ENCODE assay signal across 24 mouse cellular contexts in genomic region chr7:13032541-13032940, GRCm38 (mm10). TPM values are rescaled to one million over a fixed set of nuclear protein-coding genes. Genes with fewer than 3 reads are reported as not detected.
DNase-seq lines count a peak whose midpoint lies in the region; ATAC-seq and TF ChIP-seq lines count a peak whose summit lies in the region.
"Had no signal": no experiment of that assay in that cellular context is flagged by ENCODE, and none has a peak within 500 bp of the region (broad histone marks: within the 10 kb centered on the region; RNA-seq: fewer than 3 reads in every experiment).

No protein-coding gene starts in this region.

- H3K27ac ChIP-seq in hindbrain, postnatal 0 days: peak overlapping the region; percentile 20; the same call in 1 of the 2 replicates
- H3K27ac ChIP-seq in hindbrain, embryonic 16.5 days (ENCODE audit: low read depth, low read length): no peak overlapping the region
- no peak overlapping the region for H3K27ac ChIP-seq in neural tube, embryonic 11.5 days (ENCODE audit: low read depth, low read length)
- H3K27ac ChIP-seq: forebrain, embryonic 15.5 days; hindbrain, embryonic 15.5 days; limb, embryonic 15.5 days had no signal

- ATAC-seq in hindbrain, postnatal 0 days: no peak
- no peak for ATAC-seq in hindbrain, embryonic 16.5 days
- no peak for ATAC-seq in neural tube, embryonic 11.5 days (ENCODE audit: insufficient read depth, low FRiP score, low TSS enrichment)
- ATAC-seq: forebrain, embryonic 15.5 days had no signal

- no peak overlapping the region for H3K4me2 ChIP-seq in hindbrain, postnatal 0 days (ENCODE audit: low read depth, low read length)
- H3K4me2 ChIP-seq in hindbrain, embryonic 16.5 days (ENCODE audit: low read length): no peak overlapping the region
- H3K4me2 ChIP-seq in neural tube, embryonic 11.5 days (ENCODE audit: low read depth): no peak overlapping the region
- H3K4me2 ChIP-seq: forebrain, embryonic 15.5 days; heart, embryonic 12.5 days; hindbrain, embryonic 15.5 days; midbrain, embryonic 11.5 days had no signal

- H3K9me3 ChIP-seq in hindbrain, postnatal 0 days (ENCODE audit: low read length): no peaks in the 10 kb centered on the region
- H3K9me3 ChIP-seq in hindbrain, embryonic 16.5 days (ENCODE audit: control insufficient read depth, low read length): no peaks in the 10 kb centered on the region
- no peaks in the 10 kb centered on the region for H3K9me3 ChIP-seq in neural tube, embryonic 11.5 days (ENCODE audit: control insufficient read depth, low read length)
- H3K9me3 ChIP-seq: forebrain, embryonic 15.5 days; heart, embryonic 12.5 days; hindbrain, embryonic 15.5 days; kidney, embryonic 15.5 days; limb, embryonic 15.5 days had no signal

- H3K9ac ChIP-seq in hindbrain, postnatal 0 days (replicated peaks; ENCODE audit: low read length): no peak overlapping the region
- no peak overlapping the region for H3K9ac ChIP-seq in hindbrain, embryonic 16.5 days (ENCODE audit: low read depth, low read length)
- H3K9ac ChIP-seq in neural tube, embryonic 11.5 days (ENCODE audit: low read length): no peak overlapping the region
- H3K9ac ChIP-seq: forebrain, embryonic 15.5 days; hindbrain, embryonic 15.5 days; kidney, embryonic 15.5 days; limb, embryonic 15.5 days had no signal

- no peak for TF ChIP-seq CTCF in hindbrain, postnatal 0 days (IDR thresholded peaks at IDR 0.05; ENCODE audit: low read depth)

- no peaks in the 10 kb centered on the region for H3K27me3 ChIP-seq in hindbrain, postnatal 0 days (ENCODE audit: insufficient read depth, low read length)
- no peaks in the 10 kb centered on the region for H3K27me3 ChIP-seq in hindbrain, embryonic 16.5 days (replicated peaks; ENCODE audit: control insufficient read depth, insufficient read depth, low read length)
- no peaks in the 10 kb centered on the region for H3K27me3 ChIP-seq in neural tube, embryonic 11.5 days (ENCODE audit: control insufficient read depth, insufficient read depth, low read length)
- H3K27me3 ChIP-seq: forebrain, embryonic 15.5 days; heart, embryonic 12.5 days; hindbrain, embryonic 15.5 days; kidney, embryonic 15.5 days; limb, embryonic 15.5 days had no signal

- DNase-seq in cerebellum, adult 11 months: peak; percentile 17
- no peak for DNase-seq in cerebellum, adult 9-10 months
- no peak for DNase-seq in hindbrain, postnatal 0 days (ENCODE audit: low spot score)
- DNase-seq in neural tube, embryonic 11.5 days (ENCODE audit: low spot score): no peak
- DNase-seq in neural tube, embryonic 10.5 days (ENCODE audit: extremely low spot score, low spot score): no peak
- DNase-seq in frontal cortex, postnatal 25 days (ENCODE audit: low spot score in 2 of 2): no peak
- no peak for DNase-seq in urinary bladder, postnatal 36 days (ENCODE audit: low spot score in 2 of 2)
- DNase-seq: adrenal gland, postnatal 14 days; gastrocnemius, postnatal 10 days; heart, adult 18-20 months; heart, postnatal 14 days; kidney, adult 11 months; kidney, postnatal 36 days; lung, adult 18-20 months; lung, postnatal 10 days; thymus, adult 18-20 months; thymus, postnatal 4 days had no signal

- WGBS in hindbrain, postnatal 0 days: 91% methylated on average over 7 of the region's 7 CpGs
- WGBS in hindbrain, embryonic 16.5 days: 93% methylated on average over 7 of the region's 7 CpGs
- WGBS in neural tube, embryonic 11.5 days: 93% methylated on average over 7 of the region's 7 CpGs

- H3K4me3 ChIP-seq in hindbrain, postnatal 0 days (ENCODE audit: low read length): no peak overlapping the region
- no peak overlapping the region for H3K4me3 ChIP-seq in hindbrain, embryonic 16.5 days (ENCODE audit: low read length)
- H3K4me3 ChIP-seq in neural tube, embryonic 11.5 days (ENCODE audit: low read depth, low read length): 0 out of 2 replicates have a peak overlapping the region, but pooled peaks have one; percentile 8
- H3K4me3 ChIP-seq: forebrain, embryonic 15.5 days; heart, embryonic 12.5 days; limb, embryonic 15.5 days had no signal

- 0 out of 2 replicates have a peak, but pooled peaks cover 5% of the 10 kb centered on the region for H3K4me1 ChIP-seq in hindbrain, postnatal 0 days (ENCODE audit: insufficient read depth, low read length)
- H3K4me1 ChIP-seq in hindbrain, embryonic 16.5 days (ENCODE audit: control insufficient read depth, insufficient read depth, low read depth, low read length): peaks cover 29% of the 10 kb centered on the region
- peaks cover 14% of the 10 kb centered on the region; the same call in 1 of the 2 replicates for H3K4me1 ChIP-seq in neural tube, embryonic 11.5 days (ENCODE audit: control insufficient read depth, insufficient read depth, low read length)

- H3K36me3 ChIP-seq in hindbrain, postnatal 0 days (ENCODE audit: insufficient read depth, low read length): peaks cover 64% of the 10 kb centered on the region
- H3K36me3 ChIP-seq in hindbrain, embryonic 16.5 days (ENCODE audit: control insufficient read depth, insufficient read depth, low read length): peaks cover 64% of the 10 kb centered on the region
- H3K36me3 ChIP-seq in neural tube, embryonic 11.5 days (ENCODE audit: control insufficient read depth, insufficient read depth, low read length): peaks cover 42% of the 10 kb centered on the region

RNA-seq across cellular contexts. Expression of gene Chmp2a, which starts 2.1 kb away (rescaled TPM):
- 59.7 and 68.0 TPM in 2 replicates for total RNA-seq in hindbrain, postnatal 0 days (2014; rRNA removed)
- 188 and 202 TPM in 2 replicates for polyA plus RNA-seq in hindbrain, postnatal 0 days (2015; fragmentation: Nextera tagmentation; extraction: Ambion mirVana)
- polyA plus RNA-seq in hindbrain, embryonic 16.5 days (2015; fragmentation: Nextera tagmentation; extraction: Ambion mirVana): 174 TPM in 2 replicates
- polyA plus RNA-seq in neural tube, embryonic 11.5 days (2014; fragmentation: Nextera tagmentation; extraction: Ambion mirVana): 120 and 126 TPM in 2 replicates

RNA-seq across cellular contexts. Expression of gene Ube2m, which starts 5.5 kb away (rescaled TPM):
- total RNA-seq in hindbrain, postnatal 0 days (2014; rRNA removed): 320 and 345 TPM in 2 replicates
- polyA plus RNA-seq in hindbrain, postnatal 0 days (2015; fragmentation: Nextera tagmentation; extraction: Ambion mirVana): 140 and 153 TPM in 2 replicates
- polyA plus RNA-seq in hindbrain, embryonic 16.5 days (2015; fragmentation: Nextera tagmentation; extraction: Ambion mirVana): 41.3 and 64.6 TPM in 2 replicates
- polyA plus RNA-seq in neural tube, embryonic 11.5 days (2014; fragmentation: Nextera tagmentation; extraction: Ambion mirVana): 189 and 194 TPM in 2 replicates

RNA-seq across cellular contexts. Expression of gene Mzf1, which starts 22.0 kb away (rescaled TPM):
- total RNA-seq in hindbrain, postnatal 0 days (2014; rRNA removed): 9.6 and 11.5 TPM in 2 replicates
- 7.7 and 8.7 TPM in 2 replicates for polyA plus RNA-seq in hindbrain, postnatal 0 days (2015; fragmentation: Nextera tagmentation; extraction: Ambion mirVana)
- 9.3 and 9.7 TPM in 2 replicates for polyA plus RNA-seq in hindbrain, embryonic 16.5 days (2015; fragmentation: Nextera tagmentation; extraction: Ambion mirVana)
- polyA plus RNA-seq in neural tube, embryonic 11.5 days (2014; fragmentation: Nextera tagmentation; extraction: Ambion mirVana): 1.7 and 2.2 TPM in 2 replicates

RNA-seq across cellular contexts. Expression of gene Zbtb45, which starts 22.7 kb away (rescaled TPM):
- total RNA-seq in hindbrain, postnatal 0 days (2014; rRNA removed): 41.6 and 47.6 TPM in 2 replicates
- polyA plus RNA-seq in hindbrain, postnatal 0 days (2015; fragmentation: Nextera tagmentation; extraction: Ambion mirVana): 23.9 and 24.6 TPM in 2 replicates
- polyA plus RNA-seq in hindbrain, embryonic 16.5 days (2015; fragmentation: Nextera tagmentation; extraction: Ambion mirVana): 38.3 and 41.4 TPM in 2 replicates
- polyA plus RNA-seq in neural tube, embryonic 11.5 days (2014; fragmentation: Nextera tagmentation; extraction: Ambion mirVana): 30.7 and 33.5 TPM in 2 replicates

RNA-seq across cellular contexts. Expression of gene Trim28, which starts 33.6 kb away (rescaled TPM):
- total RNA-seq in hindbrain, postnatal 0 days (2014; rRNA removed): 483 and 563 TPM in 2 replicates
- polyA plus RNA-seq in hindbrain, postnatal 0 days (2015; fragmentation: Nextera tagmentation; extraction: Ambion mirVana): 176 and 184 TPM in 2 replicates
- polyA plus RNA-seq in hindbrain, embryonic 16.5 days (2015; fragmentation: Nextera tagmentation; extraction: Ambion mirVana): 165 and 195 TPM in 2 replicates
- 512 and 523 TPM in 2 replicates for polyA plus RNA-seq in neural tube, embryonic 11.5 days (2014; fragmentation: Nextera tagmentation; extraction: Ambion mirVana)
